Mouse (Mus musculus): ENCODE measurements around the gene Etaa1. TPM values are rescaled to one million over a fixed set of nuclear protein-coding genes. Genes with fewer than 3 reads are reported as not detected.

The Etaa1 gene
- 10.6 and 12.6 TPM in 2 replicates for polyA plus RNA-seq (2015; fragmentation: Nextera tagmentation; extraction: Ambion mirVana)

- peak; percentile 99 for ATAC-seq (ENCODE audit: low read depth)
- peak within 1 kb of the TSS; percentile 98 for H3K9ac ChIP-seq (ENCODE audit: low read length)
- no peaks in the 10 kb centered on the region for H3K27me3 ChIP-seq (ENCODE audit: control insufficient read depth, insufficient read depth, low read depth, low read length)
- peaks cover 16% of the 10 kb centered on the region for H3K36me3 ChIP-seq (ENCODE audit: control insufficient read depth, insufficient read depth, low read length)
- H3K4me2 ChIP-seq (ENCODE audit: low read depth, low read length) = peak within 1 kb of the TSS; percentile 60
- WGBS = under 1% methylated on average over 62 of the region's 69 CpGs
- H3K4me1 ChIP-seq (replicated peaks; ENCODE audit: control insufficient read depth, insufficient read depth, low read length) = no peaks in the 10 kb centered on the region
- H3K9me3 ChIP-seq (ENCODE audit: control insufficient read depth, low read length) = no peaks in the 10 kb centered on the region
- peak within 1 kb of the TSS; percentile 97 for H3K27ac ChIP-seq (ENCODE audit: low read length)
- peak within 1 kb of the TSS; percentile 96 for H3K4me3 ChIP-seq (ENCODE audit: low read length)
Measured at GRCm38 (mm10) chr11:17953231-17954134, at the start of gene Etaa1. Gene Etaa1, minus strand, starts transcription at chr11:17953875.

DNA sequence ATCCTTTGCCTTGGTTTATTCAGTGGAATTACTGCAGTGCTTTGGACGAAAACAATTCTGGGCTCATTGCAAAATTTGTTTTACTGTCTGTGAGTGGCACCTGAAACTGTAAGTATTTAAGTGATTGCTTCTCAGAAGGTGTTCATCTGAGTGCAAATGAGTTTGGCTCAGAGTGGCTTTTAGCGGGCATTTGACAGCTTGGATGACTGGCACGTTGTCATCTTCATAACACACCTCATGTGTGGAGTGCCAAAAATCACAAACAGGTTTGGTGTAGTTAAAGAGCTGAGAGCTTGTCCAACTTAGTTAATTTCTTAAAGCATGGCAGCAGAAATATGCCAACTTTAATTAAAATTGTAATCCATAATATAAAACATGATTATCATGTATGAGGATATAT is 40.5 kb upstream of the Etaa1 start:
- Histone ChIP-seq H3K9ac (ENCODE audit: low read length) (no peak overlapping the region), H3K27me3 (ENCODE audit: control insufficient read depth, insufficient read depth, low read depth, low read length) (no peaks in the 10 kb centered on the region), H3K9me3 (ENCODE audit: control insufficient read depth, low read length) (no peaks in the 10 kb centered on the region), H3K36me3 (ENCODE audit: control insufficient read depth, insufficient read depth, low read length) (no peaks in the 10 kb centered on the region), H3K27ac (ENCODE audit: low read length) (no peak overlapping the region), H3K4me3 (ENCODE audit: low read length) (no peak overlapping the region), H3K4me1 (replicated peaks; ENCODE audit: control insufficient read depth, insufficient read depth, low read length) (no peaks in the 10 kb centered on the region), H3K4me2 (ENCODE audit: low read depth, low read length) (no peak overlapping the region)
- 78% methylated on average over 3 of the region's 3 CpGs for WGBS
- ATAC-seq (ENCODE audit: low read depth) = no peak

DNA sequence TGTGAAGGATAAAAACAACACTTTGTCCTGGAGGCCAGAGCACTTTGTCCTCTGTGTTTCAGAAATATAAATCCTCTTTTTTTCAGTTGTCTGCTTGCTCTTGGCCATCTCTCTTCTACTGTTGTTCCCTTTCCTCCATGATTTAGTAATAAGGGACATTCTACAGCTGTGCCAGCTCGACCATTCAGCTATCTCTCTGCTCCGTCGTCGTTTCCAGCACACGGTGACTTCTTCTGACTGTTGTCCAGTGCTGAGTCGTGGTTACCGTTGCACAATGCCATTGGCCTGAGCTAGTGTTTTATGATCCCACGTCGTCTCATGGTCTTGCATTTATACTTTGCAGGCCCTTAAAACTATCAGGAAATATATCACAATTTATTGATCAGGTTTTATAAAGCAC is 38.6 kb upstream of the Etaa1 start:
- WGBS = 65% methylated on average over 9 of the region's 9 CpGs
- H3K4me2 ChIP-seq (ENCODE audit: low read depth, low read length) = no peak overlapping the region

DNA sequence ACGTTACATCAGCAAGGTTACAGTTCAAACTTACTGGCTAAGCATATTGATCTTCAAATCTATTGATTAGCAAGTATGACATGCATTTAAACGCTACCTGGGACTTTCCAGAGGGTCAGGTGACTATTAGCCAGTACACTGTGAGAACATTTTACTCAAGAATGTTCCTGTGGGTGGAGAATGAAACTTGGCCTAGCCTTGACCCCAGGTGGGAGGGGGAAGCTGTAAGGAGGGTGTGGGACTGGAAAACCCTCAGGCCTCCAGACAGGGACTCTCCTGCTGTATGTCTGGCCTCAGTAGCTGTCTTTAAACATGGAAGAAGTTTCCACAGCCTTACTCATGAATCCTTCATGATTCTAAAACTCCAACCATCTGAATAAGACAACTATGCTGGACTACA is 29.7 kb upstream of the Etaa1 start:
- H3K27me3 ChIP-seq (ENCODE audit: control insufficient read depth, insufficient read depth, low read depth, low read length) = no peaks in the 10 kb centered on the region
- no peak overlapping the region for H3K9ac ChIP-seq (ENCODE audit: low read length)
- H3K36me3 ChIP-seq (ENCODE audit: control insufficient read depth, insufficient read depth, low read length) = no peaks in the 10 kb centered on the region
- H3K4me3 ChIP-seq (ENCODE audit: low read length) = no peak overlapping the region
- no peaks in the 10 kb centered on the region for H3K9me3 ChIP-seq (ENCODE audit: control insufficient read depth, low read length)
- H3K27ac ChIP-seq (ENCODE audit: low read length) = no peak overlapping the region
- H3K4me1 ChIP-seq (replicated peaks; ENCODE audit: control insufficient read depth, insufficient read depth, low read length) = no peaks in the 10 kb centered on the region
- WGBS = 90% methylated on average over 2 of the region's 2 CpGs
- no peak for ATAC-seq (ENCODE audit: low read depth)
- no peak overlapping the region for H3K4me2 ChIP-seq (ENCODE audit: low read depth, low read length)

More for the DNA sequence above, 38.6 kb upstream of the Etaa1 start:
- Histone ChIP-seq H3K9ac (ENCODE audit: low read length) (no peak overlapping the region), H3K9me3 (ENCODE audit: control insufficient read depth, low read length) (no peaks in the 10 kb centered on the region), H3K36me3 (ENCODE audit: control insufficient read depth, insufficient read depth, low read length) (no peaks in the 10 kb centered on the region), H3K4me3 (ENCODE audit: low read length) (no peak overlapping the region), H3K4me1 (replicated peaks; ENCODE audit: control insufficient read depth, insufficient read depth, low read length) (no peaks in the 10 kb centered on the region), H3K27ac (ENCODE audit: low read length) (no peak overlapping the region), H3K27me3 (ENCODE audit: control insufficient read depth, insufficient read depth, low read depth, low read length) (no peaks in the 10 kb centered on the region)
- no peak; the same call in 1 of the 2 replicates for ATAC-seq (ENCODE audit: low read depth)

DNA sequence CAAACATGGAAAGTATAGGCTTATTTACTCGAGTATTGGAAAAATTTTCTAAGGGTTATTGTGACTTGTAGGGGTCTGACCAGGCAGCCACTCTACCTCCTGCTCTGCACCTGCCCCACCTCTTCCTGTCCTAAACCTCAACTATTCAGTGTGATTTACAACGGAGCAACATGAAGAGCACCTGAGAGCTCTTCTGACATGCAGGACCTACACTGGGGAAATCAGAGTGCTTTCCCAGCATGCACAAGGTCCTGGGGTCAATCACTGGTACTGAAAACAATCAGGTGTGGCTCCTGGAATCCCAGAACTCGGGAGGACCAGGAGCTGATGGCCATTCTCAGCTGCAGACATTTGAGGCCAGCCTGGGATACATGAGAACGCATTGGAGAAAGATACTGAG is 27.6 kb upstream of the Etaa1 start:
- no peak overlapping the region for H3K4me3 ChIP-seq (ENCODE audit: low read length)
- H3K9me3 ChIP-seq (ENCODE audit: control insufficient read depth, low read length) = no peaks in the 10 kb centered on the region
- no peak for ATAC-seq (ENCODE audit: low read depth)
- no peaks in the 10 kb centered on the region for H3K4me1 ChIP-seq (replicated peaks; ENCODE audit: control insufficient read depth, insufficient read depth, low read length)
- H3K27ac ChIP-seq (ENCODE audit: low read length) = no peak overlapping the region
- no peaks in the 10 kb centered on the region for H3K27me3 ChIP-seq (ENCODE audit: control insufficient read depth, insufficient read depth, low read depth, low read length)
- no peak overlapping the region for H3K4me2 ChIP-seq (ENCODE audit: low read depth, low read length)
- no peak overlapping the region for H3K9ac ChIP-seq (ENCODE audit: low read length)
- 51% methylated on average over 4 of the region's 4 CpGs for WGBS
- H3K36me3 ChIP-seq (ENCODE audit: control insufficient read depth, insufficient read depth, low read length) = no peaks in the 10 kb centered on the region

GRCm38 (mm10) chr11:17975581-17975980 is 21.9 kb upstream of the Etaa1 start:
- H3K36me3 ChIP-seq (ENCODE audit: control insufficient read depth, insufficient read depth, low read length) = no peaks in the 10 kb centered on the region
- no peak overlapping the region for H3K9ac ChIP-seq (ENCODE audit: low read length)
- H3K27ac ChIP-seq (ENCODE audit: low read length) = no peak overlapping the region
- H3K4me3 ChIP-seq (ENCODE audit: low read length) = no peak overlapping the region
- 77% methylated on average over 3 of the region's 3 CpGs for WGBS
- H3K4me2 ChIP-seq (ENCODE audit: low read depth, low read length) = no peak overlapping the region
- no peak for ATAC-seq (ENCODE audit: low read depth)
- no peaks in the 10 kb centered on the region for H3K27me3 ChIP-seq (ENCODE audit: control insufficient read depth, insufficient read depth, low read depth, low read length)
- H3K9me3 ChIP-seq (ENCODE audit: control insufficient read depth, low read length) = no peaks in the 10 kb centered on the region
- H3K4me1 ChIP-seq (replicated peaks; ENCODE audit: control insufficient read depth, insufficient read depth, low read length) = no peaks in the 10 kb centered on the region

GRCm38 (mm10) chr11:17952791-17953190 is 884 bp downstream of the Etaa1 start:
- ATAC-seq (ENCODE audit: low read depth) = no peak
- Histone ChIP-seq H3K4me3 (ENCODE audit: low read length) (peak overlapping the region; percentile 96), H3K9ac (ENCODE audit: low read length) (peak overlapping the region; percentile 98), H3K9me3 (ENCODE audit: control insufficient read depth, low read length) (no peaks in the 10 kb centered on the region), H3K4me1 (replicated peaks; ENCODE audit: control insufficient read depth, insufficient read depth, low read length) (no peaks in the 10 kb centered on the region), H3K27me3 (ENCODE audit: control insufficient read depth, insufficient read depth, low read depth, low read length) (no peaks in the 10 kb centered on the region), H3K4me2 (ENCODE audit: low read depth, low read length) (peak overlapping the region; percentile 60), H3K36me3 (ENCODE audit: control insufficient read depth, insufficient read depth, low read length) (peaks cover 16% of the 10 kb centered on the region), H3K27ac (ENCODE audit: low read length) (no peak overlapping the region; the same call in 1 of the 2 replicates)
- WGBS = 0% methylated on average over 3 of the region's 3 CpGs

GRCm38 (mm10) chr11:17951336-17951735 is 2.3 kb downstream of the Etaa1 start:
- no peak overlapping the region for H3K4me3 ChIP-seq (ENCODE audit: low read length)
- H3K9me3 ChIP-seq (ENCODE audit: control insufficient read depth, low read length) = no peaks in the 10 kb centered on the region
- H3K27me3 ChIP-seq (ENCODE audit: control insufficient read depth, insufficient read depth, low read depth, low read length) = no peaks in the 10 kb centered on the region
- H3K4me2 ChIP-seq (ENCODE audit: low read depth, low read length) = no peak overlapping the region
- no peak overlapping the region for H3K27ac ChIP-seq (ENCODE audit: low read length)
- H3K36me3 ChIP-seq (ENCODE audit: control insufficient read depth, insufficient read depth, low read length) = peaks cover 28% of the 10 kb centered on the region
- 82% methylated on average over 3 of the region's 3 CpGs for WGBS
- ATAC-seq (ENCODE audit: low read depth) = no peak
- H3K9ac ChIP-seq (ENCODE audit: low read length) = no peak overlapping the region
- no peaks in the 10 kb centered on the region for H3K4me1 ChIP-seq (replicated peaks; ENCODE audit: control insufficient read depth, insufficient read depth, low read length)

GRCm38 (mm10) chr11:17939168-17939567 is 14.5 kb downstream of the Etaa1 start:
- ATAC-seq (ENCODE audit: low read depth) = no peak
- H3K27ac ChIP-seq (ENCODE audit: low read length) = no peak overlapping the region

More at GRCm38 (mm10) chr11:17939168-17939567, 14.5 kb downstream of the Etaa1 start:
- no peaks in the 10 kb centered on the region for H3K27me3 ChIP-seq (ENCODE audit: control insufficient read depth, insufficient read depth, low read depth, low read length)
- H3K9me3 ChIP-seq (ENCODE audit: control insufficient read depth, low read length) = no peaks in the 10 kb centered on the region
- no peak overlapping the region for H3K9ac ChIP-seq (ENCODE audit: low read length)
- H3K4me2 ChIP-seq (ENCODE audit: low read depth, low read length) = no peak overlapping the region
- H3K4me1 ChIP-seq (replicated peaks; ENCODE audit: control insufficient read depth, insufficient read depth, low read length) = no peaks in the 10 kb centered on the region
- 84% methylated on average over 1 of the region's 1 CpGs for WGBS
- peaks cover 12% of the 10 kb centered on the region for H3K36me3 ChIP-seq (ENCODE audit: control insufficient read depth, insufficient read depth, low read length)
- H3K4me3 ChIP-seq (ENCODE audit: low read length) = no peak overlapping the region
